Mouse (Mus musculus): Measurements from ENCODE around the gene Hoxc4. TPM values are rescaled to one million over a fixed set of nuclear protein-coding genes. Genes with fewer than 3 reads are reported as not detected.

Gene Hoxc4
- polyA plus RNA-seq, 1 experiment from 2014 or later = 29.6 TPM

DNA sequence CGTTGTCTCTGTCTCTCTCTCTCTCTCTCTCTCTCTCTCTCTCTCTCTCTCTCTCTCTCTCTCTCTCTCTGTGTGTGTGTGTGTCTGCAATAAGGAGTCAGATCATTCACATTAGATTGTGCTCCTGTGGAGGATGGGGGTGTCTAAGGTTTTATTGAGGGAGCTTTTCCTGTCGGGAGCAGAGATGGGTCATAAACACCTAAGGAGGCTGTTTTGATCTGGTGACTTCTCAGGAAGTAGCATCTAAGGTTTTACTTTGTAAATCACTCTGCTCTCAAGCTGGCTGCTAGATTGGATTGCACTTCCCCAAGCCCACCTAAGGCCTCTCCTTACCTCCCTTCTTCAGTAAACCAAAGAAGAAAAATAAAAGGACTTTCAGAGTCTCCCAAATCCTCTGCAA is 5.4 kb downstream of the Hoxc4 start:
- no peaks in the 10 kb centered on the region for H3K9me3 ChIP-seq
- no peaks in the 10 kb centered on the region for H3K4me1 ChIP-seq (replicated peaks)
- no peak overlapping the region for H3K4me3 ChIP-seq
- H3K36me3 ChIP-seq = no peaks in the 10 kb centered on the region
- H3K27ac ChIP-seq = no peak overlapping the region
- WGBS = 1% methylated on average over 2 of the region's 2 CpGs
- DNase-seq (ENCODE audit: low spot score) = peak; percentile 2
- H3K27me3 ChIP-seq (ENCODE audit: insufficient read depth, poor library complexity, severe bottlenecking) = peaks cover 100% of the 10 kb centered on the region

DNA sequence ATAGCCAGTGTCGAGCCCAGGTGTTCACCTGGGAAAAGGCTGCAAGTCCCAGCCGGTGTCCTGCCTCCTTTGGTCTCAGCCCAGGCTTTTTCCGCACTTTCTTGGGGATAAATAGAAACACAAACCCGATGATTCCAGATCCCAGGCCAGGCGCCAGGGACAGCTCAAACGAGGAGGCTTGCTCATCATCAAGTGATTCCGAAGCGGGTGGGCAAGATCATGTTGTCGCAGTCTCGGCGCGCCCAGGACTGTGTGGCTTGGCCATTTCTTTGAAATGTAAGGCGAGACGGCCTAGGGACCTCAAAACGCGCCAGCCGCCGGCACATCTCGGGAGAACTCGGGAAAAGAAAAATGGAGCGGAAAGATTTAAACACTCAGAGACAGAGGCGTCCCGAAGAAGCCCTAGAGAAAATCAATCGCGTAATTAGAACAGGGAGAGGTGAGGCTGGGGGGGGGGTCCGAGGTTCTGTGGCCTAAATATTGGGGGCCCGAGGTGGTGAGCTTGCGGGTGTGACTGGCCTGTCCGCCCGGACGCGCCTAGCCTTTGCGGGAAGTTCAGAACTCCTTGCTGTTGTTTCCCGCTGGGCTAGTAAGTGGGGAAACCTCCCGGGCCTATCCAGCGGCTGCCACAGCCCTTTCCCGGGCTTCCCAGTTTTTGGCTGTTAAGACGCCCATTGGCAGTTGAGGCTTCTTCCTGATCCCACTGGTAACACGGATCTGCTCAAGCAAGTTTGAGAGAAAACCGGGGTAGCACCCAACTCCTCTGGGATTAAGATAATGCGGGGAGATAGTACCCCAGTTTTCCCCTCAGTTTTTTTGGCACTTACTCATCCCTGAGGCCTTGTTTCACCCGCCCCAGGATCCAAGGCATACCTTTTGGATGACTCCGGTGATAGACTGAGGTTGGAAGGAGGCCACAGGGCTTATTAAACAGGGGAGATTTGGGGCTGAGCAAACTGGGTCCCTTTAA is 8.8 kb downstream of the Hoxc4 start:
- H3K4me1 ChIP-seq (replicated peaks) = no peaks in the 10 kb centered on the region

DNA sequence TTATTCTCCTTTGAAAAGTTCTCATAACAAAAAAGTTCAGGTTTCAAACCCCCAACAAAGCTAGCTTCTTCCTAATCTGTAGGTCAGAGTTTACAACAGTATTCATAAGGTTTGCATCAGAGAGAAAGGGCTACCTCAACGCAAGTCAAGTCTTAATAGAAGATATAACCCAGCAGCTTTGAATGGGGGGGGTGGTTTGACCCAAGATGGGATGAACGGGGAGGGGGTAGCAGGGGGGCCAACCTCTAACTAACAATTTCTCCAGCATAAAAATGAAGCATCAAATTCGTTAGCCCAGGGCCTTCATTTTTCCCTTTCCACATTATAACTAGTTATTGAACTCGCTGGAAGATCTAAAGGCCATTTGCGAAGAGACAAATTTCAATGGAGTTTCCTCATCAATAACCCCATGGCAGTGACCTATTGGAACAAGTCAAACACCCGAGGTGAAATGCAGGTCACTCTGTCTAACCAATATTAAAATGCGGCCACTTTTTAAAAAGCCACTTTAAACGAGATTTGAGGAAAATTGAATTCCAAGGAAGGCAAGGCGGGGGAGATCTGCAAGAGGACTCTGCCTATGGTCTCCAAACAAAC is 10.3 kb downstream of the Hoxc4 start:
- Histone ChIP-seq H3K36me3 (no peaks in the 10 kb centered on the region), H3K27me3 (ENCODE audit: insufficient read depth, poor library complexity, severe bottlenecking) (peaks cover 100% of the 10 kb centered on the region), H3K4me3 (no peak overlapping the region), H3K27ac (no peak overlapping the region), H3K9me3 (no peaks in the 10 kb centered on the region), H3K4me1 (replicated peaks) (0 out of 2 replicates have a peak, but pooled peaks cover under 1% of the 10 kb centered on the region)
- 8% methylated on average over 9 of the region's 9 CpGs for WGBS
- peak; percentile 12 for DNase-seq (ENCODE audit: low spot score)

More for the DNA sequence above, 8.8 kb downstream of the Hoxc4 start:
- DNase-seq (ENCODE audit: low spot score) = peak; percentile 43
- WGBS = under 1% methylated on average over 43 of the region's 43 CpGs
- no peak overlapping the region for H3K4me3 ChIP-seq
- peaks cover 100% of the 10 kb centered on the region for H3K27me3 ChIP-seq (ENCODE audit: insufficient read depth, poor library complexity, severe bottlenecking)
- no peak overlapping the region for H3K27ac ChIP-seq
- H3K9me3 ChIP-seq = no peaks in the 10 kb centered on the region
- no peaks in the 10 kb centered on the region for H3K36me3 ChIP-seq

DNA sequence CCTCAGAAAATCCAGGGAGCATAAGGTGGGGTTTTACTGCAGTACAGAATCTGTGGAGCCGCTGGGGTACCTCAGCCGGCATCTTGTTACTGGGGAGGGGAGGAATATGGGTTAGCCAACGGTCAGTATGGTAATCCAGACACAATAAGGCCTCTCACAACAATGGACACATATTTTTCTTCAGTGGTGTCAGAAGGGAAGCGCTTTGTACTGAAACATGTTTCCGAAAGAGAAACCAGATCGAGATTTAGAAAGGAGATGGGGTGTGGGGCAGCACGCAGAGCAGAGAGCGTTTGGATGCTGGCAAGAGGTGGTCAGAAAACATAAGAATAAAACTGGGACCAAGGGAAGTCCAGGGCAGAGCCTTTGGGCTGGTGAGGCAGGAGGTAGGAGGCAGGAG is 11.4 kb downstream of the Hoxc4 start:
- H3K9me3 ChIP-seq = no peaks in the 10 kb centered on the region
- WGBS = 3% methylated on average over 8 of the region's 8 CpGs
- H3K27ac ChIP-seq = no peak overlapping the region
- no peak overlapping the region for H3K4me3 ChIP-seq
- peaks cover 7% of the 10 kb centered on the region; the same call in 1 of the 2 replicates for H3K4me1 ChIP-seq (replicated peaks)
- peak; percentile 19 for DNase-seq (ENCODE audit: low spot score)
- peaks cover 100% of the 10 kb centered on the region for H3K27me3 ChIP-seq (ENCODE audit: insufficient read depth, poor library complexity, severe bottlenecking)
- H3K36me3 ChIP-seq = no peaks in the 10 kb centered on the region

DNA sequence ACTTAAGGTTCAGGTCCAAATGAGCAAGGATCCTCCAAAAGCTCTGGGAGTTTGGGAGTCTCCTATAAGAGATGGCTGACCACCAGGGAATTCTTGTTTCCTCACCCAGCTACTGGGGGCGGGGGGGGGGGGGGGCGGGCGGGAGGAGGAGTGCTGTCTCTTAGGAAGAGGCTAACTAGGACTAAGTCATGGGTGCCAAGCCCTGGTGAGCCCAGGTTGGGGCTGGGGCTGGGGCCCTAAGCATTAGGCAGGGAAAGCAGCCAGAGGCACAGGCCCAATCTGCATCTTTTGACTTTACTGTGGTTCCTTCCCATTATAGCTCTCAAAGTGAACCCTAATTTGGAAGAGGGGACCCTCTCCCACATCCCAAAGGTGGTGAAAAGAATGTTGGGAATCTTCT is 13.4 kb downstream of the Hoxc4 start:
- peak; percentile 12 for DNase-seq (ENCODE audit: low spot score)
- WGBS = 0% methylated on average over 3 of the region's 3 CpGs
- peaks cover 7% of the 10 kb centered on the region; the same call in 1 of the 2 replicates for H3K4me1 ChIP-seq (replicated peaks)
- H3K9me3 ChIP-seq = no peaks in the 10 kb centered on the region
- H3K27ac ChIP-seq = no peak overlapping the region
- no peaks in the 10 kb centered on the region for H3K36me3 ChIP-seq
- no peak overlapping the region for H3K4me3 ChIP-seq
- H3K27me3 ChIP-seq (ENCODE audit: insufficient read depth, poor library complexity, severe bottlenecking) = peaks cover 100% of the 10 kb centered on the region

DNA sequence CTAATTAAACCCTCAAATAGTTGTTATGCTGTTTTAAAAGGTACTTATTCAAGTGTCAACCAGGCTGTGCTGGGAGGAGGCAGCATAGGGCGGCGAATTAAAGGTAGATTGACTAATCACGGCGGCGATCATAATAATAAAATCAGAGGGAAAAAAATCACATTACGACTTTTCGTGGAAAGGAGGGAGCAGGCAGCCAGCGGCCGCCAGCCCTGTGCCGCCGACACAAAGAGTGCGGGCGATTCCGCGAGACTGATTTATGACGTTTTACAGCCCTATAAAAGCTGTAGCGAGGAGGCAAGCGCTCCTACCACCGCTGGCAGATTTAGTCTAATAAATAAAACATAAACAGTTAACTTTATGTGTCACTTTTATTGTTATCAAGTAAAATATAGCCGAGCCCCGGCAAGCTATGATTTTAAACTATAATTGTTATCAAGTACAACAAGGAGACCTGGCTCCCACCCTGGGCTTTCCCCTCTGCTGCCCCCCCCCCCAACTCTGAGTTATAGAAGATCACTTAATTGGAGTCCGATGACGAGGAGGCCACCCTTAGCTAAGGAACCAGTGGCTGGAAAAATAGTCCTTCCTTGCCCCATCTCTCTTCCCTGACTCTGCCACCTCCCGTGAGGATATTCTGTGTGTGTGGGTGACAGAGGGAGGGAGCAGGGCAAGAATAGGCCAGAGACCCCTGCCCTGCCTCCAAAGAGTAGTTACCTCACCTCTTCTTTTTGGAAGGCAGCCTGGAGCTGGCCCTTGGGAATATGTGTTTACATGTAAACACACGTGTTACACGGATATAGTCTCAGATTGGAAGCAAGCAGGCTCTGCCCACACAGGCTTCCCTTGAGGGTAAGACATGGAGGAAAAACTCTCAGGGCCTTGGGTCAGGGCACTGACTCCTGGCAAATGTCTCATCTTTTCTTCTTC is 14.2 kb downstream of the Hoxc4 start:
- peak; percentile 37 for DNase-seq (ENCODE audit: low spot score)
- Histone ChIP-seq H3K4me3 (no peak overlapping the region), H3K27ac (no peak overlapping the region), H3K36me3 (no peaks in the 10 kb centered on the region), H3K4me1 (replicated peaks) (peaks cover 7% of the 10 kb centered on the region; the same call in 1 of the 2 replicates), H3K27me3 (ENCODE audit: insufficient read depth, poor library complexity, severe bottlenecking) (peaks cover 100% of the 10 kb centered on the region), H3K9me3 (no peaks in the 10 kb centered on the region)
- 1% methylated on average over 26 of the region's 26 CpGs for WGBS

DNA sequence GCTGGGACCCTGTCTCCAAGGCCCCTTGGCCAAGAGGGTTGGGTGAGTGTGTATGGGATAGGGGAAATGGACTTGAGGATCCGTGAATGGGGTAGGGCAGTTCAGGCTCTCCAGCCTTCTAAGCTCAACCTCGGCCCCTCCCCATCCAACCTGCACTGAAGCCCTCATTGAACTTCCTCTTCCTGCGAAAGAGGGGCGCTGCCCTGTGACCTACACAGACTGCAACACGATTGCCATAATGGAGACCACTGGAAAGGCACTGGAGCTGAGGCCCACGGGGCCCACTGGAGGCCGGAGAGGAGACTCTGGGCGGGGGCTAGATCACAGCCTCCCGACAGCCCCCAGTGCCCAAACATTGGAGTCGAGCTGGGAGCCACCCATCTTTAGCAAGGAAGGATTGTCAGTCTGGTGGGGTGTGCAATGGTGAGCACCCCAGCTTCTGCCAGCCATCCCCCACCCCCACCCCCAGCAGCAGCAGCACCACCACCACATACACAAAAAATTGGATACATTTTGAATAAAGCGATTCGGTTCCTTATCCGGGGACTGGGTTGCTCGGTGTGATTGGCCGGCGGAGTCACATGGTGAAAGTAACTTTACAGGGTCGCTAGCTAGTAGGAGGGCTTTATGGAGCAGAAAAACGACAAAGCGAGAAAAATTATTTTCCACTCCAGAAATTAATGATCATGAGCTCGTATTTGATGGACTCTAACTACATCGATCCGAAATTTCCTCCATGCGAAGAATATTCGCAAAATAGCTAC is 15.5 kb downstream of the Hoxc4 start:
- Histone ChIP-seq H3K9me3 (no peaks in the 10 kb centered on the region), H3K27me3 (ENCODE audit: insufficient read depth, poor library complexity, severe bottlenecking) (peaks cover 100% of the 10 kb centered on the region), H3K4me1 (replicated peaks) (peaks cover 7% of the 10 kb centered on the region; the same call in 1 of the 2 replicates), H3K36me3 (no peaks in the 10 kb centered on the region), H3K4me3 (peak overlapping the region; percentile 42), H3K27ac (no peak overlapping the region)
- DNase-seq (ENCODE audit: low spot score) = peak; percentile 38
- under 1% methylated on average over 24 of the region's 24 CpGs for WGBS

DNA sequence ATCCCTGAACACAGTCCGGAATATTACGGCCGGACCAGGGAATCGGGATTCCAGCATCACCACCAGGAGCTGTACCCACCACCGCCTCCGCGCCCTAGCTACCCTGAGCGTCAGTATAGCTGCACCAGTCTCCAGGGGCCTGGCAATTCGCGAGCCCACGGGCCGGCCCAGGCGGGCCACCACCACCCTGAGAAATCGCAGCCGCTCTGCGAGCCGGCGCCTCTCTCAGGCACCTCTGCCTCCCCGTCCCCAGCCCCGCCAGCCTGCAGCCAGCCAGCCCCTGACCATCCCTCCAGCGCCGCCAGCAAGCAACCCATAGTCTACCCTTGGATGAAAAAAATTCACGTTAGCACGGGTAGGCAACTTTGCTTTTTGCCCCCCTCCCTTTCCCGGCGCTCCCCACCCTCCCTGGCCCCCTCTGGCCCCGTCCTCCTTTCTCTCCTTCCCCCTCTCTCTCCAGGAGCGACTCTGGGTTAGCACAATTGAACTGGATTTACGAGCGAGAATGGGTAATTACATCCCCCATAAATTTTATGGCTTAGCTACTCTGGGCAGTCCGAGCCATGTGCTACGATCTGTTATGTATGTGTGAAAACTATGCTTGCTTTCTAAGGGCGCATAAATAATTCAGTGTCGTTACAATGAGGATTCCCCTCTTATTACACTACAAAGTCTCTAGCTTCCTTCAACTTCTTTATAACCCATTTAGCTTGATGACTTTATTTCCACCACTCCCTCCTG is 16.2 kb downstream of the Hoxc4 start:
- peak overlapping the region; percentile 53; the same call in 1 of the 2 replicates for H3K27ac ChIP-seq
- no peaks in the 10 kb centered on the region for H3K36me3 ChIP-seq
- peak overlapping the region; percentile 42 for H3K4me3 ChIP-seq
- WGBS = under 1% methylated on average over 34 of the region's 34 CpGs
- peaks cover 7% of the 10 kb centered on the region; the same call in 1 of the 2 replicates for H3K4me1 ChIP-seq (replicated peaks)
- no peaks in the 10 kb centered on the region for H3K9me3 ChIP-seq
- DNase-seq (ENCODE audit: low spot score) = peak; percentile 46
- peaks cover 100% of the 10 kb centered on the region for H3K27me3 ChIP-seq (ENCODE audit: insufficient read depth, poor library complexity, severe bottlenecking)

DNA sequence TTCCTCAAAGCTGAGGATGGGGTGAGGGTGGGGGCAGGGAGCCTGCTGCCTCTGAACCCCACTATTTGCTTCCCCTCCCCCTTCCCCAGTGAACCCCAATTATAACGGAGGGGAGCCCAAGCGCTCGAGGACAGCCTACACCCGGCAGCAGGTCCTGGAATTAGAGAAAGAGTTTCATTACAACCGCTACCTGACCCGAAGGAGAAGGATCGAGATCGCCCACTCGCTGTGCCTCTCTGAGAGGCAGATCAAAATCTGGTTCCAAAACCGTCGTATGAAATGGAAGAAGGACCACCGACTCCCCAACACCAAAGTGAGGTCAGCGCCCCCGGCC is 16.8 kb downstream of the Hoxc4 start:
- under 1% methylated on average over 14 of the region's 14 CpGs for WGBS
- peak overlapping the region; percentile 42 for H3K4me3 ChIP-seq
- H3K36me3 ChIP-seq = no peaks in the 10 kb centered on the region
- peaks cover 7% of the 10 kb centered on the region; the same call in 1 of the 2 replicates for H3K4me1 ChIP-seq (replicated peaks)
- H3K27me3 ChIP-seq (ENCODE audit: insufficient read depth, poor library complexity, severe bottlenecking) = peaks cover 100% of the 10 kb centered on the region
- peak; percentile 39 for DNase-seq (ENCODE audit: low spot score)
- H3K27ac ChIP-seq = peak overlapping the region; percentile 26; the same call in 1 of the 2 replicates
- no peaks in the 10 kb centered on the region for H3K9me3 ChIP-seq

DNA sequence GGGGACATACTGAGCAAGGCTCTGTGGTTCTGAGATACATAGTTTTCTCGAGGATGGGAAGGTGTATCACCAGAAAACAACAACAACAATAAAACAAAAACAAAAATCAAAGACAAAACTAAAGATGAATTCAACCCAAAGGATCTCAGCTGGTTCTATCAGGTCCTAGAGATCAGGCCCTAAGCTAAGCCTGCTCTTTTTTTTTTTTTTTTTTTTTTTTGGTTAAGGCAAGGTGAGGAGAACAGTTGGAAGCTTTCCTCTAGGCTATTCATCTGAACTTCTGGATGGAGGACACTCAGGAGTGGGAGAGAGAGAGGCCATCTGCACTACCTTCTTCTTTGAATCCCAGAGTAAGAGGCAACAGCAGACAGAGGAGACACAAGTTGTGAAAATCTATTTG is 18.8 kb downstream of the Hoxc4 start:
- Histone ChIP-seq H3K27ac (no peak overlapping the region), H3K27me3 (ENCODE audit: insufficient read depth, poor library complexity, severe bottlenecking) (peaks cover 100% of the 10 kb centered on the region), H3K36me3 (no peaks in the 10 kb centered on the region), H3K4me3 (no peak overlapping the region), H3K4me1 (replicated peaks) (peaks cover 7% of the 10 kb centered on the region; the same call in 1 of the 2 replicates), H3K9me3 (no peaks in the 10 kb centered on the region)
- WGBS = 18% methylated on average over 1 of the region's 1 CpGs
- no peak for DNase-seq (ENCODE audit: low spot score)

DNA sequence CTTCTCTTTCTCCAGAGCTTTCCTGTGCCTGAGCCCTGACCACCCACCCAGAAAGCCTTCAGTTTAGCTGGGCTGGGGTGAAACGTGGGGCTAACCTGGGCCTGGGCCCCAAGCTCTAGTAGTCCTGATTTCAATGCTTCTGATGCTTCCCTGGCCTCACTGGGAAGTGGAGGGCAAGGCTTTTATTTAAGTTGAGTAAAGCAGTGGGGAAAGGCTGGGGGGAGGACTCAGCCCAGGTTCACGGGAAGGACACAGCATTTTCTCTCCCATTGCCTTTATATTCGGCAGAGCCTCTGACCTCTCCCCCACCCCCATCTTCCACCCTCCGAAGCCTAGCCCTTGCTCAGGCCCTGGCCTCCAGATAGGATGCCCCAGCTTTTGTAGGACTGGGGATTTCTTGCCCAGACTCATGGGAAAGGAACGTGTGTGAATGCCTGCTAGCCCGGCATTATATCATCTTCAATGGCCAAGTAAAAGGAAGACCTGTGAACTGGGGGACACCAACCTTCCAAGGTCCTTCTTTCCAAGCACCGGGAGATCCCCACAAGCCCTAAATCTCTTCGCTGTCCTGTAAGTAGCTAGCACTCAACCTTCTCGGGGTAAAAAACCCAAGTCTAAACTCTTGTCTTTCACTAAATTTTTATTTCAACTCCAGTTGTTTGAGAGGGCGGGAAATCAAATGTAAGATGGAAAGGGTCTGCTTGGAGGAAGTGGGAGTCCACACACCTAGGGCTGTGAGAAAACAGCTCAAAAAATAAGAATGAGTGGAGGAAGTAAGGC is 20.2 kb downstream of the Hoxc4 start:
- no peaks in the 10 kb centered on the region for H3K9me3 ChIP-seq
- no peaks in the 10 kb centered on the region for H3K36me3 ChIP-seq
- H3K4me3 ChIP-seq = no peak overlapping the region
- H3K27ac ChIP-seq = no peak overlapping the region
- peaks cover 7% of the 10 kb centered on the region; the same call in 1 of the 2 replicates for H3K4me1 ChIP-seq (replicated peaks)
- peaks cover 100% of the 10 kb centered on the region for H3K27me3 ChIP-seq (ENCODE audit: insufficient read depth, poor library complexity, severe bottlenecking)
- 8% methylated on average over 10 of the region's 10 CpGs for WGBS
- DNase-seq (ENCODE audit: low spot score) = peak; percentile 26
